Mouse (Mus musculus) CH12.LX (cell line): ENCODE measurements at regions not wholly inside any gene's neighbourhood (a gene's known extent, or its start where the extent isn't known, plus 50 kb on each side); places are given as distances from the start of the nearest gene placed in this dataset.

Experiments
- DNase-seq: peaks from one replicate; pipeline ENCODE4 v3.0.0-alpha.2; 2013; ENCODE audit errors: extremely low read depth
- H3K27ac ChIP-seq: 2 replicates; pipeline ENCODE4 v1.5.1; 2012; ENCODE audit warnings: low read depth, mild to moderate bottlenecking, control low read depth, moderate library complexity; ENCODE audit not compliant: insufficient read depth
- H3K27me3 ChIP-seq: replicated peaks from 2 replicates; pipeline ENCODE3; 2012; ENCODE audit warnings: inconsistent platforms
- H3K36me3 ChIP-seq, 2 experiments: replicated peaks in 1 of 2; 2 replicates each; pipeline versions ENCODE3 to v1.6.1; 2012; ENCODE audit warnings: inconsistent platforms in 1 of 2, low read length in 1 of 2, mild to moderate bottlenecking in 1 of 2, mixed read lengths in 1 of 2, moderate library complexity in 1 of 2; ENCODE audit not compliant: control insufficient read depth in 1 of 2, insufficient read depth in 1 of 2
- H3K4me1 ChIP-seq, 2 experiments: 2 replicates each; pipeline ENCODE4 v1.6.1; 2012; ENCODE audit warnings: inconsistent platforms in 1 of 2, moderate library complexity in 1 of 2; ENCODE audit not compliant: insufficient read depth in 2 of 2, control insufficient read depth in 1 of 2
- H3K4me2 ChIP-seq: 2 replicates; pipeline ENCODE4 v1.6.1; 2012; ENCODE audit warnings: low read depth, mild to moderate bottlenecking, control low read depth; ENCODE audit not compliant: poor library complexity, insufficient read depth, severe bottlenecking
- H3K4me3 ChIP-seq, 3 experiments: fragments of 150-350 bp in 1 of 3; sonication (generic) in 1 of 3; replicated peaks in 1 of 3; 2 replicates each; pipeline versions ENCODE3 to v1.5.1; 2011 to 2012; ENCODE audit warnings: low read depth in 2 of 3, low read length in 2 of 3, mild to moderate bottlenecking in 2 of 3, moderate library complexity in 2 of 3, control low read depth in 1 of 3, improper control_type of control experiment in 1 of 3, inconsistent platforms in 1 of 3, mixed read lengths in 1 of 3; ENCODE audit not compliant: poor library complexity in 1 of 3
- H3K79me2 ChIP-seq: replicated peaks from 2 replicates; pipeline ENCODE4 v1.6.1; 2012; ENCODE audit warnings: mild to moderate bottlenecking, moderate library complexity; ENCODE audit not compliant: control insufficient read depth, poor library complexity, insufficient read depth, severe bottlenecking; ENCODE audit errors: extremely low read depth
- H3K9ac ChIP-seq: 2 replicates; pipeline ENCODE4 v1.6.1; 2012; ENCODE audit warnings: low read depth, mild to moderate bottlenecking, control low read depth, moderate library complexity; ENCODE audit not compliant: insufficient read depth
- H3K9me3 ChIP-seq: replicated peaks from 2 replicates; pipeline ENCODE3; 2012; ENCODE audit warnings: low read length, inconsistent platforms, mixed read lengths
- BHLHE40 ChIP-seq: IDR thresholded peaks from 2 replicates; pipeline ENCODE4 v1.6.1; 2011; ENCODE audit warnings: mild to moderate bottlenecking, low read depth, low read length, improper control_type of control experiment
- CHD1 ChIP-seq: IDR thresholded peaks from 2 replicates; pipeline ENCODE4 v1.6.1; 2012; ENCODE audit warnings: low read depth, low read length, improper control_type of control experiment, inconsistent platforms
- CHD2 ChIP-seq: IDR thresholded peaks from 2 replicates; pipeline ENCODE4 v1.6.1; 2011; ENCODE audit warnings: low read length, improper control_type of control experiment
- CTCF ChIP-seq, 2 experiments: IDR thresholded peaks in 1 of 2; conservative IDR thresholded peaks in 1 of 2; 2 replicates each; pipeline ENCODE4 v1.5.1; 2011 to 2012; ENCODE audit warnings: low read depth in 2 of 2, low read length in 2 of 2, improper control_type of control experiment in 1 of 2, inconsistent platforms in 1 of 2, mild to moderate bottlenecking in 1 of 2, moderate library complexity in 1 of 2
- ETS1 ChIP-seq: conservative IDR thresholded peaks from 2 replicates; pipeline ENCODE4 v1.6.1; 2012; ENCODE audit warnings: low read depth, mild to moderate bottlenecking, inconsistent platforms, low read length, improper control_type of control experiment, moderate library complexity
- HCFC1 ChIP-seq: IDR thresholded peaks from 2 replicates; pipeline ENCODE4 v1.6.1; 2012; ENCODE audit warnings: low read depth, mild to moderate bottlenecking, inconsistent platforms, low read length, improper control_type of control experiment
- JUN ChIP-seq: IDR thresholded peaks from 2 replicates; pipeline ENCODE4 v1.6.1; 2011; ENCODE audit warnings: low read depth, mild to moderate bottlenecking, low read length, improper control_type of control experiment, moderate library complexity; ENCODE audit not compliant: insufficient read depth
- KAT2A ChIP-seq: IDR thresholded peaks from 2 replicates; pipeline ENCODE4 v1.6.1; 2012; ENCODE audit warnings: low read length, improper control_type of control experiment, inconsistent platforms; ENCODE audit not compliant: insufficient replicate concordance
- MAFK ChIP-seq: IDR thresholded peaks from 2 replicates; pipeline ENCODE4 v1.6.1; 2011; ENCODE audit warnings: low read length, improper control_type of control experiment; ENCODE audit not compliant: insufficient replicate concordance
- MEF2A ChIP-seq: IDR thresholded peaks from 2 replicates; pipeline ENCODE4 v1.6.1; 2014; ENCODE audit warnings: low read depth, mild to moderate bottlenecking, inconsistent platforms, low read length, improper control_type of control experiment, borderline replicate concordance
- MXI1 ChIP-seq: IDR thresholded peaks from 2 replicates; pipeline ENCODE4 v1.6.1; 2011; ENCODE audit warnings: mild to moderate bottlenecking, low read depth, low read length, improper control_type of control experiment
- MYC ChIP-seq: IDR thresholded peaks from 2 replicates; pipeline ENCODE4 v1.6.1; 2011; ENCODE audit warnings: low read depth, mild to moderate bottlenecking, improper control_type of control experiment, low read length
- NELFE ChIP-seq: IDR thresholded peaks from 2 replicates; pipeline ENCODE4 v1.6.1; 2011; ENCODE audit warnings: low read depth, low read length, improper control_type of control experiment
- POLR2AphosphoS2 ChIP-seq: IDR thresholded peaks from 2 replicates; pipeline ENCODE4 v1.6.1; 2011; ENCODE audit warnings: low read depth, low read length, improper control_type of control experiment
- RAD21 ChIP-seq: IDR thresholded peaks from 2 replicates; pipeline ENCODE4 v1.6.1; 2011; ENCODE audit warnings: low read depth, mild to moderate bottlenecking, low read length, improper control_type of control experiment, moderate library complexity
- RCOR1 ChIP-seq: conservative IDR thresholded peaks from 2 replicates; pipeline ENCODE4 v1.6.1; 2012; ENCODE audit warnings: low read depth, mild to moderate bottlenecking, inconsistent platforms, low read length, improper control_type of control experiment
- SIN3A ChIP-seq: IDR thresholded peaks from 2 replicates; pipeline ENCODE4 v1.6.1; 2012; ENCODE audit warnings: low read length, improper control_type of control experiment, inconsistent platforms
- SMC3 ChIP-seq: IDR thresholded peaks from 2 replicates; pipeline ENCODE4 v1.6.1; 2011; ENCODE audit warnings: low read depth, low read length, improper control_type of control experiment
- TBP ChIP-seq: conservative IDR thresholded peaks from 2 replicates; pipeline ENCODE4 v1.6.1; 2011; ENCODE audit warnings: low read depth, low read length, improper control_type of control experiment
- TCF12 ChIP-seq: IDR thresholded peaks from 2 replicates; pipeline ENCODE4 v1.6.1; 2014; ENCODE audit warnings: low read depth, mild to moderate bottlenecking, inconsistent platforms, low read length, improper control_type of control experiment
- UBTF ChIP-seq: IDR thresholded peaks from 2 replicates; pipeline ENCODE4 v1.6.1; 2012; ENCODE audit warnings: low read depth, mild to moderate bottlenecking, inconsistent platforms, low read length, improper control_type of control experiment, moderate library complexity
- USF1 ChIP-seq: IDR thresholded peaks from 2 replicates; pipeline ENCODE4 v1.6.1; 2014; ENCODE audit warnings: low read depth, mild to moderate bottlenecking, inconsistent platforms, low read length, improper control_type of control experiment
- ZC3H11A ChIP-seq: IDR thresholded peaks from 2 replicates; pipeline ENCODE4 v1.6.1; 2012; ENCODE audit warnings: low read depth, mild to moderate bottlenecking, inconsistent platforms, low read length, improper control_type of control experiment
- ZMIZ1 ChIP-seq: IDR thresholded peaks from 2 replicates; pipeline ENCODE4 v1.6.1; 2012; ENCODE audit warnings: low read depth, mild to moderate bottlenecking, inconsistent platforms, low read length, improper control_type of control experiment
- ZNF384 ChIP-seq: IDR thresholded peaks from 2 replicates; pipeline ENCODE4 v1.6.1; 2012; ENCODE audit warnings: low read depth, low read length, improper control_type of control experiment, inconsistent platforms
- dilution Hi-C: fragments of 300-500 bp; cut with MboI; formaldehyde crosslinking; loops from 2 replicates; pipeline ENCODE4 v1.14.3; 2020; ENCODE audit warnings: low sequenced_read_pairs; ENCODE audit not compliant: extremely low pct_unique_long_range_greater_than_20kb, extremely low pct_ligation_motif_present
- in situ Hi-C: fragments of 300-500 bp; cut with MboI; formaldehyde crosslinking; loops from 3 replicates; pipeline ENCODE4 v1.14.3; 2019; ENCODE audit warnings: low sequenced_read_pairs, low pct_ligation_motif_present, low pct_unique_long_range_greater_than_20kb, mixed read lengths

- H3K9ac ChIP-seq = no peak overlapping the region
- no peaks in the 10 kb centered on the region for H3K27me3 ChIP-seq
- no peak overlapping the region for H3K4me3 ChIP-seq
- no peak for TF ChIP-seq UBTF
- no peak for TF ChIP-seq ZMIZ1
- no peak for TF ChIP-seq NELFE
- peak in 1 of 2 experiments; percentile 73; a peak in 2 of 4 replicates for TF ChIP-seq CTCF (conservative IDR thresholded peaks at IDR 0.05 in 1 of 2, IDR thresholded peaks at IDR 0.05 in 1 of 2; ENCODE audit: low read depth in 2 of 2, low read length in 2 of 2)
- TF ChIP-seq ZC3H11A = no peak
- no peak for TF ChIP-seq MAFK
- TF ChIP-seq RCOR1 = no peak
- TF ChIP-seq SIN3A = no peak
- peak; percentile 39; the same call in 1 of the 2 replicates for TF ChIP-seq ZNF384
- no peak for TF ChIP-seq MXI1
- TF ChIP-seq KAT2A = no peak
- TF ChIP-seq TCF12 = no peak
- TF ChIP-seq CHD1 = no peak
- TF ChIP-seq RAD21 = peak; percentile 39
- peak; percentile 54 for TF ChIP-seq SMC3
- no peak for TF ChIP-seq BHLHE40
- TF ChIP-seq POLR2AphosphoS2 = no peak
- no peak for TF ChIP-seq ETS1
- dilution Hi-C loops = no loop called here
- no peak for DNase-seq
- H3K79me2 ChIP-seq = no peaks in the 10 kb centered on the region
- H3K27ac ChIP-seq = no peak overlapping the region
- H3K36me3 ChIP-seq = no peaks in the 10 kb centered on the region
- in situ Hi-C loops = loop anchor here (10.0 to 25.0 kb wide), 2 partner anchors 279 to 904 kb away; partner anchors contain the start of gene Gypa
- no peaks in the 10 kb centered on the region for H3K9me3 ChIP-seq
- H3K4me2 ChIP-seq = no peak overlapping the region
- H3K4me1 ChIP-seq = no peaks in the 10 kb centered on the region
Observed at GRCm38 (mm10) chr8:79583326-79583725, 56.1 kb upstream of the Otud4 start.

- no peak overlapping the region for H3K4me2 ChIP-seq
- no peak overlapping the region for H3K4me3 ChIP-seq
- in situ Hi-C loops = loop anchor here (10.0 to 25.0 kb wide), 2 partner anchors 277 to 905 kb away; partner anchors contain the start of gene Gypa
- H3K27me3 ChIP-seq = no peaks in the 10 kb centered on the region
- no peaks in the 10 kb centered on the region for H3K36me3 ChIP-seq
- H3K9ac ChIP-seq = no peak overlapping the region
- no peaks in the 10 kb centered on the region for H3K79me2 ChIP-seq
- DNase-seq = no peak
- dilution Hi-C loops = no loop called here
- H3K9me3 ChIP-seq = no peaks in the 10 kb centered on the region
- H3K4me1 ChIP-seq = no peaks in the 10 kb centered on the region
- no peak overlapping the region for H3K27ac ChIP-seq
- no peak for TF ChIP-seq RAD21
- no peak for TF ChIP-seq UBTF
- TF ChIP-seq KAT2A = no peak
- TF ChIP-seq MXI1 = no peak
- no peak for TF ChIP-seq MEF2A
- TF ChIP-seq SMC3 = no peak
- no peak for TF ChIP-seq TBP
- TF ChIP-seq MYC = no peak
- no peak for TF ChIP-seq JUN
- no peak for TF ChIP-seq CHD2
- TF ChIP-seq BHLHE40 = no peak
- TF ChIP-seq ETS1 = no peak
- no peak for TF ChIP-seq CTCF (conservative IDR thresholded peaks at IDR 0.05 in 1 of 2, IDR thresholded peaks at IDR 0.05 in 1 of 2; ENCODE audit: low read depth in 2 of 2, low read length in 2 of 2)
- TF ChIP-seq HCFC1 = no peak
- no peak for TF ChIP-seq ZMIZ1
- no peak for TF ChIP-seq USF1
- TF ChIP-seq RCOR1 = no peak
- TF ChIP-seq, all 38 proteins: peak for 0
Observed at GRCm38 (mm10) chr8:79582195-79582594, 57.2 kb upstream of the Otud4 start.
